Mouse (Mus musculus): Measurements from ENCODE around the gene Trim47. TPM values are rescaled to one million over a fixed set of nuclear protein-coding genes. Genes with fewer than 3 reads are reported as not detected.

The Trim47 gene
- polyA plus RNA-seq, 1 experiment from 2014 or later = 4.4 TPM

DNA sequence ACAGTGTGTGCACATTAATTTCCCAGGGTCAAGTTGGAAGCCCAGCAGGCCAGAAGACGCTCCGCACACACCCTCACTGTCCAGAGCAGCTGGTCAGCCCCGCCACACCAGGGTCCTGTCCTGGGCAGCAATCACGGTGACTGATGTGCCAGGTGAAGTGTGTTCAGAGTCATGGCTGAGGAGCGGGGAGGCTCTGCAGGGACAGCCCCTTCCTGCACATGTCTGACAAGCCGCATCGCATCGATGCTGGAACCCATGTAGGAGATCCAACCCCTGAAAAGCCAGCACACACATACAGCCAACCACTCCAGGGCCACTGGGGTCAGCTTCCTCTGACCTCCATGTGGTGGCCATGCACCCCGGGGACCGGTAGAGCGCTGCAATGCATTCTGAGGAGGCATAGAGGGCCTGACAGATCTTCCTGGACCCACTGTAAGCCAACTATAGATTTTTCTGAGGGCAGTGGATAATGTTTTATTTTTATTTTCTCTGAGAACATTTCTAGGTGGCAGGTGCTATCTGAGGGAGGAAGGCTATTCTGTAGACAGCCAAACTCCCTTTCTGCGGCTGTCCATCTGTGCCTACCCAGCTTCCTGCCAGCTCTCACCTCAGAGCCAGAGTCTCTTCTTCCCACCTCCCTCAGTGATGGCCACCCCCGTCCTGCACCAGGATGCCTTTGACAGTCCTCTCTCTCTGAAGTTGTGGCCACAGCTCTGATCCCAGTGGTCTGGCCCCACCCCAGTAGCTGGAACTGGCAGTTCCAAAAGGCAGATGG is 65.2 kb downstream of the Trim47 start:
- Histone ChIP-seq H3K4me2 (replicated peaks) (no peak overlapping the region), H3K36me3 (peaks cover 55% of the 10 kb centered on the region), H3K27ac (no peak overlapping the region), H3K9ac (0 out of 2 replicates have a peak overlapping the region, but pooled peaks have one; percentile 2), H3K9me3 (replicated peaks) (no peaks in the 10 kb centered on the region), H3K4me3 (no peak overlapping the region), H3K27me3 (no peaks in the 10 kb centered on the region), H3K4me1 (0 out of 2 replicates have a peak, but pooled peaks cover 4% of the 10 kb centered on the region)
- no peak for ATAC-seq (ENCODE audit: low FRiP score)
- WGBS = 89% methylated on average over 13 of the region's 13 CpGs

DNA sequence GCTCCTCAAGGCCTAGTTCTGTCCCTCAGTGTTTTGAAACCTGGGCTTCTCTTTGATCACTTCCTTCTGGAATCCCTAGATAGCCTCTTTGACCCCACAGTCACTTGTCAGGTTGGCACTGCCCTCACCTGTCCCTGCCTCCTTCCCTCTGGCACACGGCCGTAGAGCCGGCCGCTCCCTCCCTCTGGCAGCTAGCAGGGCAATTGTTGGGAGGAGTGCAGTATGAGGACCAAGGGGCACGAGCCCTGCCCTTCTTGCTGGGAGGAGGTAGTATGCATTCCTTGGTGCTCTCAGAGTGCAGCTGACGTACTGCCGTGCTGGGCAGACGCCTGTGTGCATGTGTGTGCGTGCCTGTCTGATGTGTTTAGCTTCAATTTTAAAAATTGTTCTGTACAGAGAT is 66.4 kb downstream of the Trim47 start:
- Histone ChIP-seq H3K27me3 (no peaks in the 10 kb centered on the region), H3K4me2 (replicated peaks) (no peak overlapping the region), H3K9ac (no peak overlapping the region), H3K27ac (no peak overlapping the region), H3K4me3 (no peak overlapping the region), H3K36me3 (peaks cover 67% of the 10 kb centered on the region), H3K4me1 (0 out of 2 replicates have a peak, but pooled peaks cover 4% of the 10 kb centered on the region), H3K9me3 (replicated peaks) (no peaks in the 10 kb centered on the region)
- ATAC-seq (ENCODE audit: low FRiP score) = no peak
- 93% methylated on average over 9 of the region's 9 CpGs for WGBS

DNA sequence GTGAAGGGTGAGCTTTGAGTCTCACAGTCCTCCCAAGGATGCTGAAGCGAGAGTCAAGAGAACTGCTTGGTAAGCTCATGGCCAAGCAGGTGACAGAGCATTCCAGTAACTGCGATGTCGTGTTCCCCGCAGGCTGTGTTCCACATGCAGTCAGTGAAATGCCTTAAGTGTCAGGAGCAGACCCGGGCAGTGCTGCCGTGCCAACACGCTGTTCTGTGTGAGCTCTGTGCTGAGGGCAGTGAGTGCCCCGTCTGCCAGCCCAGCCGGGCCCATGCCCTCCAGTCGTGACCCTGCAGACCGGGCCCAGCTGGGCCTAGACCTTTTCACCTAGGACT is 67.4 kb downstream of the Trim47 start:
- 0 out of 2 replicates have a peak, but pooled peaks cover 4% of the 10 kb centered on the region for H3K4me1 ChIP-seq
- no peak overlapping the region for H3K4me3 ChIP-seq
- no peaks in the 10 kb centered on the region for H3K27me3 ChIP-seq
- 95% methylated on average over 11 of the region's 11 CpGs for WGBS
- no peaks in the 10 kb centered on the region for H3K9me3 ChIP-seq (replicated peaks)
- no peak overlapping the region for H3K9ac ChIP-seq
- peaks cover 77% of the 10 kb centered on the region for H3K36me3 ChIP-seq
- no peak overlapping the region for H3K4me2 ChIP-seq (replicated peaks)
- H3K27ac ChIP-seq = no peak overlapping the region
- no peak for ATAC-seq (ENCODE audit: low FRiP score)

DNA sequence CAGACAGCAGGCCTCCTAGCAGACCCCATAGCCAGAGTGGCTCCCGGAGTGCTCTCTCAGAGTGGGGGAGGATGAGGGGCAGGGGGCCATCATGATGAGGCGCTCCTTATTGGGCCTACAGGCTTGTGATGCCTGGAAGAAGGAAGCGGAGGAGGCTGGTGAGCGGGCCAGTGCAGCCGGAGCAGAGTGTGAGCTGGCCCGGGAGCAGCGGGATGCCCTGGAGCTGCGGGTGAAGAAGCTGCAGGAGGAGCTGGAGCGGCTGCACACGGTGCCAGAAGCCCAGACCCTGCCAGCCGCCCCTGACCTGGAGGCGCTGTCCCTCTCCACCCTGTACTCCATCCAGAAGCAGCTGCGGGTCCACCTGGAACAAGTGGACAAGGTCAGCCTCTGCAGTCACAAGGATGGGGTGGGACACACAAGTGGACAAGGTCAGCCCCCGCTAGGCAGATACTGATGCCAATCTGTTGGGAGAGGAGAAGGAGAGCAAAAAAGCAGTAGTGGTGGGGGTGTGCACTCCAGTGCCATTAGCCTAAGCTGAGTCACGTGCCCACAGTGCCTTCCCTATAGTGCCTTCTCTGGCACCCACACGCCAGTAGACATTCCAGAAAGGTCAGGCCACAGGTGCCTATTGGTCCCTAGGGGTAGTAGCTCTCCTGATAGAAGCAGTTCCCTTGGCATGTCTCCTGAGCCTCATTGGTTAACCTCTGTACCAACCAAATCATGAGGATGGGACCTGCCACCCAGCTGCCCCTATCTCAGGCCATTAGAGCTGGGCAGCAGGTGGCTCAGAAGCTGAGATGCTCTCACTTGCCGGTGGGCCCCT is 67.9 kb downstream of the Trim47 start:
- no peak overlapping the region for H3K4me3 ChIP-seq
- no peaks in the 10 kb centered on the region for H3K9me3 ChIP-seq (replicated peaks)
- WGBS = 94% methylated on average over 17 of the region's 17 CpGs
- 0 out of 2 replicates have a peak, but pooled peaks cover 4% of the 10 kb centered on the region for H3K4me1 ChIP-seq
- ATAC-seq (ENCODE audit: low FRiP score) = no peak
- no peaks in the 10 kb centered on the region for H3K27me3 ChIP-seq
- peaks cover 83% of the 10 kb centered on the region for H3K36me3 ChIP-seq
- H3K27ac ChIP-seq = no peak overlapping the region
- no peak overlapping the region for H3K4me2 ChIP-seq (replicated peaks)
- no peak overlapping the region for H3K9ac ChIP-seq

DNA sequence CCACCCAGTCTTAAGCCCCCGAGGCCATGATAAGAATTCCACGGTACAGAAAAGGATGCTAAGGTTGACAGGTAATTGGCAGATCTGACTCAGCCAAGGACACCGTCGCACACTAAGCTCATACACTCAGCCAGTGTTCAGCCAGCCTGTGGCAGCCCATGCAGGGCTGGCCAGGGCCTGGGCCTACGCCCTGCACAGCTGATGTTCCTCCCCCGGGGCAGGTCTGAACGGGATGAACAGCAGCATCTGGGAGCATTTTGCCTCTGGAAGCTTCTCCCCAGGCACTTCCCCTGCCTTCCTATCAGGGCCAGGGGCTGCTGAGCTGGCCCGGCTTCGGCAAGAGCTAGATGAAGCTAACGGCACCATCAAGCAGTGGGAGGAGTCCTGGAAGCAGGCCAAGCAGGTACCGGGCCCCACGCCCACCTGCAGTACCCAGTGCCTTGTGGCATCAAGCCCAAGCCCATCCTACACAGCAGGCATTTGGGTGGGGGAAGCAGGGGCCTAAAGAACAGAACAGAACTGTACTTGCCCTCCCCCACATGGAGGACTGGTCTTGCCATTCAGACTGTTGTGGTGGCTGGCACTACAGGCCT is 68.9 kb downstream of the Trim47 start:
- no peak overlapping the region for H3K27ac ChIP-seq
- 0 out of 2 replicates have a peak, but pooled peaks cover 4% of the 10 kb centered on the region for H3K4me1 ChIP-seq
- WGBS = 84% methylated on average over 12 of the region's 12 CpGs
- no peak for ATAC-seq (ENCODE audit: low FRiP score)
- H3K4me3 ChIP-seq = no peak overlapping the region
- H3K27me3 ChIP-seq = no peaks in the 10 kb centered on the region
- peaks cover 92% of the 10 kb centered on the region for H3K36me3 ChIP-seq
- H3K9ac ChIP-seq = no peak overlapping the region
- no peak overlapping the region for H3K4me2 ChIP-seq (replicated peaks)
- H3K9me3 ChIP-seq (replicated peaks) = no peaks in the 10 kb centered on the region

DNA sequence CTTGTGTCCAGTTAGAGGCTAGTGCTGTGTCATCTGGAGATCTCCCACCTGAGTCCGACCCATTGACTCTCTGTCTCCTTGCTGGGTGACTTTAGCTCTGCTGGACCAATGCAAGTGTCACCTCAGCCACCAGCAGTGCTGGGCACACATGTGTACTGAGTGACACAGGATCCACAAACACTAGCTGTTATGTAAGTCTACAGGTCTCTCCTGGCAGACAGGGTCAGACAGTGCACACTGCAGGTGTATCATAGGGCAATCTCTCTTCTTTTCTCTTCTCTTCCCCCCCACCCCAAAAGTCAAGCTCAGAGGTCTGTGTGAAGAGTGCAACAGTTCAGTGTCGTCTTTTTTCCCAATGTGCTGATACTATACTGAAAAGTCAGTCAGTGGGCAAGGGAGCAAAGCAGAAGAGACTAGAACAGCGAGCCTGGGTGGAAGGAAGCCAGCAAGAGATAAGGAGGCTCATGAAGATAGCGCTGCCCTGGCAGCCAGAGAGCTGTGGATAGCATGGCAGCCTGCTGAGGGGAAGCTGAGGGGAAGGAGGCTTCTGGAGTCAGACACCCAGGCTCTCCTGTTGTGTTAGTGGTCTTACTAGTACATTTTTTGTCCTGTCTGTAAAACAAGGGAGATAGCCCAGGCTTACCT is 69.7 kb downstream of the Trim47 start:
- Histone ChIP-seq H3K27ac (no peak overlapping the region), H3K4me1 (0 out of 2 replicates have a peak, but pooled peaks cover 3% of the 10 kb centered on the region), H3K9ac (no peak overlapping the region), H3K9me3 (replicated peaks) (no peaks in the 10 kb centered on the region), H3K27me3 (no peaks in the 10 kb centered on the region), H3K36me3 (peaks cover 99% of the 10 kb centered on the region), H3K4me3 (no peak overlapping the region), H3K4me2 (replicated peaks) (no peak overlapping the region)
- 92% methylated on average over 4 of the region's 4 CpGs for WGBS
- no peak for ATAC-seq (ENCODE audit: low FRiP score)

DNA sequence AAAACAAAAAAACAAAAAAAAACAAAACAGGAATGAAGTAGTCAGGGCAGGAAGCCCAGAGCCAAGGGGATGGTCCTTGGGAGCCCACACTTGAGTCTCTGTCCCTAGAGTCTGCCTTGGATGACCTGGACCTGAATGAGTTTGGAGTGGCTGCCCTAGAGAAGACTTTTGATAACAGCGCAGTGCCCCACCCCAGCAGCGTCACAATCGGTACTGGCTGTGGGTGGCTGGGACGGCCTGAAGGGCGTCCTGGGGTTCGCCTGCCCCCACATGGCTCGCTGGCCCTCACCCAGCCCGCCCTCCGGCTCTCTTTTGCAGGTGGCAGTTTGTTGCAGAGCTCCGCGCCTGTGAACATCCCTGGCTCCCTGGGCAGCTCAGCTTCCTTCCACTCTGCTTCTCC is 71.1 kb downstream of the Trim47 start:
- peaks cover 100% of the 10 kb centered on the region for H3K36me3 ChIP-seq
- H3K9me3 ChIP-seq (replicated peaks) = no peaks in the 10 kb centered on the region
- no peak overlapping the region for H3K9ac ChIP-seq
- 95% methylated on average over 11 of the region's 11 CpGs for WGBS
- no peak for ATAC-seq (ENCODE audit: low FRiP score)
- H3K4me1 ChIP-seq = no peaks in the 10 kb centered on the region
- H3K4me3 ChIP-seq = no peak overlapping the region
- H3K27me3 ChIP-seq = no peaks in the 10 kb centered on the region
- no peak overlapping the region for H3K27ac ChIP-seq
- H3K4me2 ChIP-seq (replicated peaks) = no peak overlapping the region

Other genes starting within 250 kb of the Trim47 start
- gene Smim5, start 227.2 kb downstream of the Trim47 start, polyA plus RNA-seq (2016; fragmentation: Nextera tagmentation; extraction: Ambion mirVana) = 2.3 and 4.2 TPM in 2 replicates
- 1.3 TPM in 2 replicates for gene Smim6, start 215.2 kb downstream of the Trim47 start, polyA plus RNA-seq (2016; fragmentation: Nextera tagmentation; extraction: Ambion mirVana)
- gene Sap30bp, start 193.9 kb downstream of the Trim47 start, polyA plus RNA-seq (2016; fragmentation: Nextera tagmentation; extraction: Ambion mirVana) = 51.0 and 54.4 TPM in 2 replicates
- 31.8 and 34.7 TPM in 2 replicates for gene Recql5, start 193.7 kb downstream of the Trim47 start, polyA plus RNA-seq (2016; fragmentation: Nextera tagmentation; extraction: Ambion mirVana)
- gene Itgb4, start 152.5 kb downstream of the Trim47 start, polyA plus RNA-seq (2016; fragmentation: Nextera tagmentation; extraction: Ambion mirVana) = 1.7 and 2.1 TPM in 2 replicates
- 109 and 115 TPM in 2 replicates for gene Galk1, start 114.5 kb downstream of the Trim47 start, polyA plus RNA-seq (2016; fragmentation: Nextera tagmentation; extraction: Ambion mirVana)
- 2,216 and 2,474 TPM in 2 replicates for gene H3f3b, start 99.2 kb downstream of the Trim47 start, polyA plus RNA-seq (2016; fragmentation: Nextera tagmentation; extraction: Ambion mirVana)
- 48.8 and 49.1 TPM in 2 replicates for gene Unk, start 96.9 kb downstream of the Trim47 start, polyA plus RNA-seq (2016; fragmentation: Nextera tagmentation; extraction: Ambion mirVana)
- 1.6 and 1.7 TPM in 2 replicates for gene Unc13d, start 49.2 kb downstream of the Trim47 start, polyA plus RNA-seq (2016; fragmentation: Nextera tagmentation; extraction: Ambion mirVana)
- 90.7 and 97.7 TPM in 2 replicates for gene Wbp2, start 40.2 kb downstream of the Trim47 start, polyA plus RNA-seq (2016; fragmentation: Nextera tagmentation; extraction: Ambion mirVana)
- gene Trim65, start 3.9 kb upstream of the Trim47 start, polyA plus RNA-seq (2016; fragmentation: Nextera tagmentation; extraction: Ambion mirVana) = 2.2 and 2.3 TPM in 2 replicates
- 72.7 and 77.8 TPM in 2 replicates for gene Mrpl38, start 11.7 kb upstream of the Trim47 start, polyA plus RNA-seq (2016; fragmentation: Nextera tagmentation; extraction: Ambion mirVana)
- gene Fbf1, start 41.0 kb upstream of the Trim47 start, polyA plus RNA-seq (2016; fragmentation: Nextera tagmentation; extraction: Ambion mirVana) = 80.7 and 80.9 TPM in 2 replicates
- gene Ten1, start 71.6 kb upstream of the Trim47 start, polyA plus RNA-seq (2016; fragmentation: Nextera tagmentation; extraction: Ambion mirVana) = 57.4 and 63.1 TPM in 2 replicates
- gene Acox1, start 71.8 kb upstream of the Trim47 start, polyA plus RNA-seq (2016; fragmentation: Nextera tagmentation; extraction: Ambion mirVana) = 43.8 and 45.9 TPM in 2 replicates
- 1.0 and 1.3 TPM in 2 replicates for gene Evpl, start 110.9 kb upstream of the Trim47 start, polyA plus RNA-seq (2016; fragmentation: Nextera tagmentation; extraction: Ambion mirVana)
- gene Srp68, start 147.0 kb upstream of the Trim47 start, polyA plus RNA-seq (2016; fragmentation: Nextera tagmentation; extraction: Ambion mirVana) = 85.2 and 88.0 TPM in 2 replicates
- 0.53 and 0.56 TPM in 2 replicates for gene Galr2, start 153.7 kb upstream of the Trim47 start, polyA plus RNA-seq (2016; fragmentation: Nextera tagmentation; extraction: Ambion mirVana)
- 82.8 and 89.1 TPM in 2 replicates for gene Exoc7, start 180.0 kb upstream of the Trim47 start, polyA plus RNA-seq (2016; fragmentation: Nextera tagmentation; extraction: Ambion mirVana)
- gene Foxj1, start 208.2 kb upstream of the Trim47 start, polyA plus RNA-seq (2016; fragmentation: Nextera tagmentation; extraction: Ambion mirVana) = 27.2 and 28.2 TPM in 2 replicates

Data from hindbrain, embryonic 12.5 days (tissue).